Mouse (Mus musculus): ENCODE data around the gene Fbxo34.
"Not testable (repeated sequence)": the region's sequence is repeated elsewhere in the genome, so short reads cannot be mapped to it uniquely, and the experiment has no call there.

Fbxo34 gene

DNA sequence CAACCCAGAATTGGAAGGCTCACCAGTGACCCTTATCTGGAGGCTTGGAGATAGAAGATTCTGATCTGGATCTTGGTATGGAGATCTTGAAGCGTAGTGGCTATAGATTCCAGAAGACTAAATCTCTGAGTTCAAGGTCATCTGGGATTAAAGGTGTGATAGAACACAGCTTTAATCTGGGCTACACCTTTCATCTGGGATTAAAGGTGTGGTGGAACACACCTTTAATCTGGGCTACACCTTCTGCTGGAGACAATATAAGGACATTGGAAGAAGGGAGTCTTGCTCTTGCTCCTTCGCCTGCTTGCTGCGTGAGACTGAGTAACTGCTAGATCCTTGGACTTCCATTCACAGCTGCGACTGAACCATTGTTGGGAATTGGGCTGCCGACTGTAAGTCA, at the start of gene Fbxo34:
TSS of gene Fbxo34 (plus strand) at position 301 of the 400 bp plus-strand sequence.
- DNase-seq: not testable (repeated sequence)

DNA sequence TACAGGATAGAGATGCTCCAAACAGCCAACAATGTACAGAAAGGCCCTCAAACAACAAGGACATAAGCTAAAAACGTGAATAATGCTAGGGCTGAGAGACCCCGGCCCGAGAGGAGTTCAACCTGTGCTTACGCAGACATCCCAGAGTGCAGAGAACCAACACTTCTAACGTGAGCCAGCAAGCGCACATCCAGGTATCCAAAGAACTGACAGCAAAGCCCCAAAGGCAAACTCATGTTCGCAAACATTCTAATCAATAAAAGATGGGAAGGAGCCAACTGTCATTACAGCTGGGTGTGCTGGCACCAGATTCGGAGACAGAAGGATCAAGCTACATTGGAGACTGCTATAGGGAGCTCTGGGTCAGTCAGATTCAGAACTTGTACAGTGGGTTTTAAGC, 47.5 kb upstream of the Fbxo34 start:
- DNase-seq: no peak

DNA sequence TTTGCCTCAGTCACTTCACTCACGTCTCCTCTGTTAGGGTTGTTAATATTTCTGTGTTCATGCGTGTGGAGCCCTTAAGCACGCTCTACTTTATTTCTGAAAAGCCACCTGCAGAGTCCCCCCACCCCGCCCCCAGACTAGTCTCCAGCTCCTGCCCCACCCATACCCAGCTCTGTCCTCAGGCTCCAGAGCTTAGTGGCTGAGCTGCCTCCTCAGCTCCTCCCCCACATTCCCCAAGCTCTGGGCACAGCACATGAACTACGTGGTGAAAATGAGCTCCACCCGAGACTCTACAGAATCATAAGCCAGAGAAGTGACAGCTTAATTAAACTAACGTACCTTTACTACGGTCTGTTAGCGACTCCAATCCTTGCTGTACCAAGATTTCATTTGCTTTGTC, 44.2 kb upstream of the Fbxo34 start:
- no peak for DNase-seq

DNA sequence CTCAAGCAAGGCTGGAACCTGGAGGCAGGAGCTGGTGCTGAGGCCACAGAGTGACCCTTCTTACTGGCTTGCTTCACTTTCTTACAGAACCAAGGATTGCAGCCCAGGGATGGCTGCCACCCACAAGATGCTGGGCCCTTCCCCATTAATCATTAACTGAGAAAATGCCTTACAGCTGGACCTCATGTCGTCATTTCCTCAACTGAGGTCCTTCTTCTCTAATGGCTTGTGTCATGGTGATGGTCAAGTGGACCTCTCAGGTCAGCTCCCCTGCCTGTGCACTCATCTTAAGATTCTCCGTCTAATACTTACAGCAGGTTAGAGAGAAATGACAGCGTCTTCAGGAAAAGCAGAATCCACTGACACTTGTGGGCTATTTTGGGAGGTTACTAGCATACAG, 32.9 kb upstream of the Fbxo34 start:
- DNase-seq: no peak

DNA sequence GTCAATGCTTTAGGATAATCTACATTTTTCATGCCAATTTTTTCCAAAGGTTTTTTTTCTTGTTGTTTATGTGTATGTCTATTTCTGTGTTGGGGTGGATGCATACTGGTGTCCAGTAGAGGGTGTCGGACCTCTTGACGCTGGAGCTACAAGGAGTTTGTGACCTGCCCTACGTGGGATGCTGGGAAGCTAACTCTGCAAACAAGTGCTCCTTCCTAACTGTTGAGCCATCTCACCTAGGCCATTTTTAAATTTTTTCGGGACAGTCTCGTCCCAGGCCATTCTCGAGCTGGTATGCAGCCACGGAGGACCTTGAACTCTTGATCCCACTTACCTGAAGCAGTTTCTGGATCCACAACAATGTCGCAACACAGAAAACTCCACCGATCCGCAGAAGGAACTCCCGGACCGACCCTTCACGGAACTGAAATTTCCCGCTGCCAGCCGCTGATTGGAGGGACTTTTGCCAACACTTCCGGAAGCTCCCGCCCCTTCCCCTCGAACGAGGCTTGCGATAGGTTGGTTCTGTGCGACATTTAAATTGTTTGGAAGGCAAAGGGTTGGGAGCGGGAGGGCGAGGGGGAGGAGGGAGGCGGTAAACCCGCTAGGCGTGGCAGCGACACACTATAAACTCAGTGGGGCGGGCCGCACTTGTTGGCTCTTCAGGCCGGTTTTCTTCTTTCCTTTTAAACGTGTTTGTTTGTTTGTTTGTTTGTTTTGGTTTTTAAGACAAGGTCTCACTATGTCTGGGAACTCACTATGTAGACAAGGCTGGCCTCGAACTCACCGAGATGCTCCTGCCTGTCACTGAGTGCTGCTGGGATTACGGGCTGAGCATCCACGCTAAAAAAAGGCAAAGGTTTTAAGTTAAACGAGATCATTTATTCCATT, 32.2 kb upstream of the Fbxo34 start, which contains the start of gene Dlgap5:
TSS of gene Dlgap5 (minus strand) at position 633 of the 891 bp plus-strand sequence.
- DNase-seq: peak; percentile 94 to 95

DNA sequence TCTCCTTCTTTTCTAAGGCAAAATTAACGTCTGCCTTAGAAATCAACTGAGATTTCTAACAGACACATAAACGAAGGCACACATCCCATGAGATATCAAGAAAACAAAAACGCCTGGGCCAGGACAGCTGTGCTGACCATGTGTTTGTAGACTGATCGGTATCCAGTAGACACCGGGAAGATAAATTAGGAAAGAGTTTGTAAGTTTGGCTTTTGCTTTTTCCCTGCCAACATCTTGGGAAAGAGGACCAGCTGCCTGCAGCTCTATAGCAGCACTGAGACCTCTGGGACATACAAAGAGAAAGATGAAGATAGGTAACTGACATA, 31.6 kb upstream of the Fbxo34 start:
- no peak for DNase-seq

DNA sequence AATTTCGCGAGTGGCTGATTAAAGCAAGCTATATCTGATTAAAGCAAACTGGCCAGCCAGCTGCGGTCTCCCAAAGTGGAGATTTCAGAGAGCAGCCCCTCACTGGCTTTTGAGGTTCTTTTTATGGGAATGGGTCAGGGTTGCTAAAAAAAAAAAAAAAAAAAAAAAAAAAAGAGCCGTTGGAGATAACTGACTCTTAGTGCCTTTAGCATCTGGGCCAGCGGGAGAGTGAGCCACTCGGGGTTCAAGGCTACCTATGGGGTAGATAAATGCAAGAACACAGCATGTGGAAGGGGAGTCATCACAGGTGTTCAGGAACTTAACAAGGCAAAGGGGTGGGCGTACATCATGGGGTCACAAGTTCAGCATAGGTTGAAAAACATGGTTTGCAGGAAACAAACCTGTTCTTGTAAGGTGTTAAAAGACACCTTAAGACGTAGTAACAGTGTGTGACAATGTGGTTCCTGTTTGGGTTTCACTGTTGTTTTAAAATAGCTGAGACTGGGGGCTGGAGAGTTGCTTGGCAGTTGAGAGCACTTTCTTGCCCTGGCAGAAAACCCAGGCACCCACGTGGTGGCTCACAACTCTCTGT, 31.1 kb upstream of the Fbxo34 start:
- no peak for DNase-seq

DNA sequence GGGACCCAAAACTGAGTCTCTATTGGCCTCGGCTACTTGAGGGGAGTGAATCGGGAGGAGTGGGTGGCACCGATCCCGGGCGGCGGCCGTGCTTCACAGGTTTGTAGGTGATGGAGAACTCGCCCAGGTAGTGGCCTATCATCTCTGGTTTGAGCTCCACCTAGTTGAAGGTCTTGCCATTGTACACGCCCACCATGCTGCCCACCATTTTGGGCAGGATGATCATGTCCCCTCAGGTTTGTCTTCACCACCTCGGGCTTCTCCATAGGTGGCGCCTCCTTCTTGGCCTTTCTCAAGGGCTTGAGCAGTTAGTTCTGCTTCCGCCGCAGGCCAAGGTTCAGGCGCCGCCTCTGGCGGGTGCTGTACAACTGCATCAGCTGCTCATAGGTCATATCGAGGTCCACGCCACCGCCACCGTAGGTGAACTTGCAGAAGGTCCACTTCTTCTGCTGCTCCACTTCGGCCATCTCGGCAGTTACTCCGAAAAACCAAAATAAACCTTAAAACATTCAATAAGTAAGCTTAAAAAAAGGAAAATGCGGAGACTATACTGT, 30.4 kb upstream of the Fbxo34 start:
- DNase-seq: no peak

DNA sequence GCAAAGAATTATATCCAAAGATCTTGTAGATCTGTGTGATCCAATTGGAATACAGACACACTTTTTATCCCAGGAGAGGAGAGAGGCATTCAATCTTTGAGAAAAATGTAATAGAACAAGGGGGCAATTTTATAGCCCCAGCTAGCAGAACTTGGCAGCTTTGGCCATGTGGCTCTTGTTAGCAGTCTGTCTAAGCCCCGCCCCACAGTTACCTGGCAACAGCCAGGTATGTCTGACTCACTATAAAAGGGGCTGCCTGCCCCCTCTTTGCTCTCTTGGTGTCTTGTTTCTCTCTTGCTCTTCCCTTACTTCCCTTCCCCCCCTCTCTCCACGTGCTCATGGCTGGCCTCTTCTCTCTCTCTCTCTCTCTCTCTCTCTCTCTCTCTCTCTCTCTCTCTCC, 28.6 kb upstream of the Fbxo34 start:
- DNase-seq: no peak

DNA sequence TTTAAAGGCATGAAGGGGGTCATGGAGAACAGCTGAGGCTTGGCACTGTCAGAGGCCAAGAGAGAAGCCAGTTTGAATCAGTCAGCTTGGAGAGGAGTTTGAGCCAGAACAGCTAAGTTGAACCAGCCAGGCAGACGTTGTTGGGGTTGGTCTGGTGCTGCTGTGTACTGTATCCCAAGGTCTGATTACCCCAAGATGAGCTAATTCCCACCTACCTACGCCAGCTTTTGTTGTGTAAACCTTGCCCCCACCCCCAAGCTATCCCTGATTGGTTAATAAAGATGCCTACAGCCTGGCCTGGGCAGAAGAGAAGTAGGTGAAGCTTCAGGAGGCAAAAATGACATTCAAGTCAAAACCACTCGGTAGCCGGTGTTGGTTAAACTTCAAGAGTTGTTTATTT, 27.8 kb upstream of the Fbxo34 start:
- DNase-seq: no peak

DNA sequence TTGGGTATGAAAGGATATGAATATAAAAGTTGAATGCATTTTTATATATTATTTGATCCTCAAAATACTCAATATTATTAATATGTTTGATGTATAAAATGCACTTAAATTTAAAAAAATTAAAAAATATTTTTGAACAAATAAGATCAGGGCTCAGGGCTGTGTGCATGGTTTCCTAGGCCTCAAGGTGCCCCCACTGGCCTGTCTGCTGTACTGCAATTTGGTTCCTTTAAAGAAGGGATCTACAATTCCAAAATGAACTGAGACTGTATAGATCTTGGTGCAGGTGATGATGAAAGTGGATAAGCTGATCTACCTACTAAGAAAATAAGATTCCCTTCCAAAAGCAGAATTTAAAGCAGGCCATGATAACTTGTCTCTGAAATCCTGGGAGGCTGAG, 17.2 kb upstream of the Fbxo34 start:
- no peak for DNase-seq

DNA sequence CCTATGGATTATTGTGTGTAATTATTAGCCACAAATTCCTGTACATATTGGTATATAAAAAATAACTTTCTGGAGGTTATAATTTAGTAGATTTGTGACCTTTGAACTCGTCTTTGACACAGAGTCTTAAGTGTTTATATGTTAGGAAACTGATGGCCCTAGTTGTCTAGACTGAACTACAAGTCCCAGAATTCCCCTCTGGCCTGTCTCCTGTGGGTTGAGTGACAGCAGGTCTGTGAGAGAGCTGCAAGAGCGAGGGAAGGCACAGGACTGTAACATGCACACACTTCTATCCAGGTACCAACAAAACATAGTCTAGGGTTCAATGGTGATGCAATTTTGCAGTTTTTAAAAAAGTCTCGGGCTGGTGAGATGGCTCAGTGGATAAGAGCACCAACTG, 11.3 kb upstream of the Fbxo34 start:
- DNase-seq: no peak

DNA sequence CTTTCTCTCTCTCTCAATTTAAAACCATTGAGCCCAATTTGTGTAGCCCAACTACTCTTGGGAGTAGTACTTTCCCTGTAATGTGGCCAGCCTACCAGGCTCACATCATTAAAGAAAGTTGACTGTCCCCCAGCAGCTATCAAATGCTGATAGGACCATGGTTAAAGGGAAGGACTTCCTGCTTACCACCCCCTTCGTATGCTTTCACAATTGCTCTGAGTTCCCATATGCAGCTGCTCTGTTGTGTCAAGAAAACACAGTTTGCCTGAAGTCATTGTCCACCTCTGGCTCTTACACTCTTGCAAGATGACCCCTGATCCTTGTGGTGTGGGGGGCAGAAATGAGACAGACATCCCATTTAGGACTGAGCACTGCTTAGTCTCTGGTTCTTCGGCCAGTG, 5.3 kb upstream of the Fbxo34 start:
- no peak for DNase-seq

DNA sequence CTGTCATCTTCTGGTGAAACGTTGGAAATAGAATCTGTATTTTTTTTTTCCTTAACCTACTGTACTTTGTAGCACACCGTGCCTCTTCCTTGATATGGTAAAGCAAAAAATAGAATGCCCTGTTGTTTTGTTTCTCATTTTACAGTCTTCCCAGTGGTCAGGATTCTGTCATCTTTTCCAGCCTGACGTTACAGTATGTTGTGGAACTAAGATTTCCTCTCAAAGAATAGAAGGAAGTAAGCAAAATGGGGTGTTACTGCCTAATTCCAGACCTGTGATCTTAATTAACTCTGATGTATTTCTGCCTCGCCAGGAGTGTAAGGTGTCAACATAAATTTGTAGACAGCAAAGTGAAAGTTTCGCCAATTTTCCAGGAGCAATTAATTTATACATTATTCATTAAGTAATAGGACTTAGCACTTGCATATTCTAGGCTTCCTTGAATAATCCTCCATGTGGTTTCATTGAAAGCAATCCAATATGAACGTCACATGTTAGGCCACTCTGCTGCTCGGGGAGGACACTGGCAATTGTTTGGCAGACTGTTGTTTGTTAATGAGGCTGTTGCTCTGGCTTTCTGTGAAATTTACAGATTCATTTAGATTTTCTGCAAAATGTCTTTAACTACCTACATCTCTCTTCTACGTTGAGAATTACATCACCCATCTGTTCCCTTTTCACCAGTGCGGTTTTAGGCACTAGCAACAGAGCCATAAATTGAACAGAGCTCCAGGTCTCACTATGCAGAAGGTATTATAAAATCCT, 4.7 kb upstream of the Fbxo34 start:
- DNase-seq: no peak

DNA sequence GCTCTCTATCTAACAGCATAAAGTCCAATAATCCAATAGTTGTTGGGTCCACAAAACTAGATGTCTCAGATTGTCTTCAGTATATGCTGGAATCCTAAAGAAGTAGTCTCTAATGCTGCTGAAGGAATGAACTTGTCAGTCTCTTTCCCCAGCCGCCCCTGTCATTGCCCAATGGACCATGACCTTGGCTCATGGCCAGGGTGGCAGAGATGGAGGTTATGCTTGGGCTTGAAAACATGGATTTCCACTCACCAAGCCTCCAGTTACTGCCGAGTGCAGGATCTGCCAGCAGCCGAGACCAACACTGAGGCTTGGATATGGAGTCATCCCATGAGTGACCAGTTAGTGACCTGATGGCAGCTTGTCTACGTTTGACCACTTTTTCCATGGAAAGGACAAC, 9.3 kb downstream of the Fbxo34 start:
- DNase-seq: peak in 1 of 2 experiments; percentile 32

DNA sequence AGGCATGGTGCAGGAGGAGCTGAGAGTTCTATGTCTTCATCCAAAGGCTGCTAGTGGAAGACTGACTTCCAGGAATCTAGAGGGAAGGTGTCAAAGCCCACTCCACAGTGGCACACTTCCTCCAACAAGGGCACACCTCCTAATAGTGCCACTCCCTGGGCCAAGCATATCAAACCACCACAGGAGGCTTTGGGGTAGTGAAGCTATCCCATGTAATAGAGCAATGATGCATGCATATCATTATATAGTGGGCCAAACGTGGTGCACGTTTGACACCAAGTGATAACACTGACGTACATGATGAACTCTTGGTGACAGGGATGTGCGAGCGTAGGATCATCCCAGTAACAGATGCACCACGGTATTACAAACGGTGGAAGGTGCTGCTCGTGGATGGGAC, 11.8 kb downstream of the Fbxo34 start:
- no peak for DNase-seq

DNA sequence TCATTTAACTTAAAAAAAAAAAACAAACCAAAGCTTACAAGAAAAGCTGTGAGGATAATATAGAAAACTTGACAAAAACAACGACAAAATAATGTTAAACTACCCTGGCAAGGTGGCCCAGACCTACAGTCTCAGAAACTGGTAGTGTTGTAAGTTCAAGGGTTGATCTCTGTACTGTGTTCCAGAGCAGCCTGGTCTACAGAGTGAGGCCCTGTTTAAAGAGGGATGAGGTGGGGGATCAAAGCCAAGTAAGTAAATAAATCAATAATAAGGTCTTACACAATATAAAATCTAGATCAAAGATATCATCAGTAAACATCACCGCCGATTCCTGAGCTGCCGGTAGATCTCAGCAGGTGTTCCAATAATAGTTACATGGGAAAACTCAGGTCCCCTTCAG, 12.2 kb downstream of the Fbxo34 start:
- no peak for DNase-seq

DNA sequence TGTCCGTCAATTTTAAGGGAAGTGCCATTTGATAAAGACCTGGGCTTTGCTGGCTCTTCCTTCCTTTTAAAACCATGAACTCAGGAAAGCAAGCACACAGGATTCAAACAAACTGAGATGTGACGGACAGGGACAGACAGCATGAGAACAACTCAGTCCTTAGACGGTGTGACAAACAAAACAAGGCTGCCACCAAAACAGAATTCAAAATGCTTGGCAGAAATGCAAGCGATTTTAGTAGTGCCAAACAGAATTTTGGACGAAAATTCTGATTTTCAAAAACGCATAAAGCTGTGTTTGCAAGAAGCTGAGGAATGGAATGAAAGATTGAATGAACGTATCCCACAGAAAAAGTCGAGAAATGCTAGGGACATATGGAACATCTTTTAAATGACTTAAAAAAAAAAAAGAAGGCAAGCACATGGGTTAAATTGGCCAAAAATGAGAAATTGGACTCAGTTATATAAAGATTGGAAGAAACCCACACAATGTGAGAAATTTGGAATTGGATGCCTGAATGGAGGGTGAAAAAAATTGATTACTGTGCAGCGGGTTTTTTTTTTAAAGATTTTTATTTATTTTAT, 12.7 kb downstream of the Fbxo34 start:
- no peak for DNase-seq

DNA sequence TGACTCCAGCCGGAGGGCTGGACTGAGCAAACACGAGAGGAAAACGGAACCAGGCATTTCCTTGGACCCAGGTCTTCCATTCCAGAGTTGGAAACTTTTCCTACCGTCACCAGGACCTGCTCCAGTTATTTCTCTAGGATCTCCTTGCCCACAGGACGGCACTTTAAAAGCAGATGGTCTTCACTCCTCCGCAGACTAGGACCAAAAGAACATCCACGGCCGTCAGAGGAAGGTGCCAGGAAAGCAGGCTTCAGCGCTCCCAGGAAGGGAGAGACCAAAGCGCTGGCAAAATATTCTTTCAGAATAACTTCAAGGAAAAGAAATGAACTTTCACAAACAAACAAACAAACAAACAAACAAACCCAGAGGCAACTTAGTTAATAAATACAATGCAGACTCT, 14.2 kb downstream of the Fbxo34 start:
- no peak for DNase-seq

DNA sequence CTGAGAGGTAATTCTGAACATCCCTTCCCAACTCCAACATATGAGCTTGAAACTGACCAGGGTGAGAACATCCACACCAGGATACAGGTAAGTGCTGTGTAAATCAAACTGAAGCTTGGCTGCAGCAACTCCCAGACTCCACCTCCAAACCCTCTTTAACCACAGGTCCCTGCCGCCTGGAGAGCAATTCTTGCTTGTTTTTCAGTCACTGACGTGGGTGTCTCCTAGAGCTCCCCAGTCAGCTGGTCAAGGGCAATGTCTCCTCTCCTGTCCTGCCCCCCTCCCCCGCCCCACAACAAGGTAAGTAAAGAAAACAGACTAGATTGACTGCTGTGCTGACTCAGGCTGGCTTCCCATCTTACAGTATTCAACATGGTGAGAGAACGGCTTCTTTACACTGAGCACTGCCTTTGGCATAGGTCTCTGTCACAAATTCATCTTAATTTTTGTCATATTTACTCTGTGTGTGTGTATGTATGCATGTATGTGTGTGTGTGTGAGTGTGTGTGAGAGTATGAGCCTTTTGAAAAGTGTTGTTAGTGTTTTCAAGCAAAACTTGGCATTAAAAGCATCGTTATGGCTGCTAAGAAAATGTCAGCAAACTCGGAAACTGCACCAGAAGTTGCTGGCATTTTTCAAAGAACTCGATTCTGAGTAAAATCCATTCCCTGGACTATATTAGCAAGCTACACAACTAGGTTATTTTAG, 15.4 kb downstream of the Fbxo34 start:
- no peak for DNase-seq

DNA sequence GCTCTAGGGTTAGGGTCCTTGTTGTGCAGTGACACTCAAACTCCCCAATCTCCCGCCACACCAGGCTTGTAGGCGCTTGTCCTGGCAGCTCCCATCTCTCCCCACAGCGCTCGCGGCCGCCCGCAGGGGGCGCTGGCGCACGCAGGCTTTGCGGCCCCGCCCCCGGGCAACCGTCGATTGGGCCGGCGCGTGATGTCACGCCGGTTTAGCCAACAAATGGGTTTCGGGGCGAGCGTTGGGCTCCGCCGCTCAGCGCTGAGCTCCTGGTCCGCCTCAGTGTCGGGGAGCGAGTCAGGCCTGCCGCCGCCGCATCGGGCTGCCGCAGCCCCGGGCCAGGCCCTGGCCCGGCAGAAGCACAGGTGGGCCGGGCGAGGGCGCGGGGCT, 22.1 kb downstream of the Fbxo34 start:
- peak; percentile 96 to 97 for DNase-seq

DNA sequence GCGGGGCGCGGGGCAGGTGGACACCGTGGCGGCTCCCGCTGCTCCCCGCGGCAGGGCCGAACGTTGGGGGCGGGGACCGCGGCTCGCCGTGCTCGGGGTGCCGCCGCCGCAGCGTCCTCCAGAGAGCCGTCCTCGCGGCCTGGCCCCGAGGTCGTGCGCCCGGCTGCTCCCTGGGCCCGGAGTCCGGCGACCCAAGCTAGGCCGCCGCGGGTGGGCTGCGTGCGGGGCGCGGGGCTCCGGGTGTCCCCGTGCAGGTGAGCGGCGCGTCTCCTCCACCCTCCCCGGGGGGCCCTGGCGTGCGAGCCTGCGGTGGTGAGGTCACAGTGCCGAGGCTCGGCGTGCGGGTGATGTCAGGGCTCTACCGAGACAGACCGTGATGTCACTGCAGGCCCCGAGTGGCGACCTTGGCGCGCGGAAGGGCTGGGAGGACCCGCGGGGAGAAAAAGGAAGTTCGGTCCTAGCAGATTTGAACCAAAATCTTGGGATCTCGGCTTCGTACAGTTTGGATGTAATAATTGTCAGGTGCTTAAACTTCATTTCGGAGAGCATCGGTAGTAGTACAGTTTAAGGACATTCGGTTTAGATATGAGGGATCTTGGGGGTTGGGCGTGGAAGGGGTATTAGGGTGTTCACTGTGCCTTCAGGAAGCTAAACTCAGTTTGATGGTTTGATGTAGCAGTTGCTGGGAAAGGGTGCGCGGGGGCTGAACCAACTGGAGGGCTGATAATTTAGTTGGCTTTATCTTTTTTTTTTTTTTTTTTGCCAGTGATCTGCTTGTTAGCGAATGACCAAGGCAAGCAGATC, 22.7 kb downstream of the Fbxo34 start:
- DNase-seq: peak; percentile 70 to 74
